Mouse (Mus musculus): ENCODE measurements around the gene Mmp24.

The Mmp24 gene

DNA sequence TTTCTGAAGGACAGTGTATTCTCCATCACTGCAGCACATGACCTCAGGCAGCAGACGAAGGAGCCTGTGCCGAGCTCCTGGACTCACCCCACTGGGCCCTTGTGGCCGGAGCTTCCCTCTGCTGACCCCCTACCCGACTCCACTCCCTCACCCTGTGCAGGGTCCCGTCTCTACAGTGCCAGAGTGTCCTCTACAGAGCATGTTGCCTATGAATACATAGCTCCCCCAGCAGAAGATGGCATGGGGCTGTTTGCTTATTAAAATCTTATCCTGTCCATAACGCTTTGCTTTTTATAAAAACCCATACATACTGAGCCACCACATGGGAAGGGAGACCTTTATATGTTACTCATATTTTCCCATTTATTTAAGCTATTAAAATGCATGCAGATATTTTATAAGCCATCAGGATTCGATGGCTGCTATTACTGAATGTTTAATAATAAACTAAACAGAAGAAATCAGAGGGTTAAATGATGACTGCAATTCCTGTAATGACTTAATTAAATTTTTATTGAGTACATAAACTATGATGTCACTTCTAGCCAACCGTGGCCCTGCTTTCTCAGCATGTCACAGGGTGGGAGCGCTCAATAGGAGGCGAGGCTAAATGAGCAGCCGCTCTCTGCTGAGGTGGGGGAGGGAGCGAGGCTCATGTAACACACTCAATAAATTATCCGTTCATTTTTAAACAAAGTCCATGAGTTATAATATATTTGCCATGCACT, 87.6 kb downstream of the Mmp24 start:
- DNase-seq = no peak

DNA sequence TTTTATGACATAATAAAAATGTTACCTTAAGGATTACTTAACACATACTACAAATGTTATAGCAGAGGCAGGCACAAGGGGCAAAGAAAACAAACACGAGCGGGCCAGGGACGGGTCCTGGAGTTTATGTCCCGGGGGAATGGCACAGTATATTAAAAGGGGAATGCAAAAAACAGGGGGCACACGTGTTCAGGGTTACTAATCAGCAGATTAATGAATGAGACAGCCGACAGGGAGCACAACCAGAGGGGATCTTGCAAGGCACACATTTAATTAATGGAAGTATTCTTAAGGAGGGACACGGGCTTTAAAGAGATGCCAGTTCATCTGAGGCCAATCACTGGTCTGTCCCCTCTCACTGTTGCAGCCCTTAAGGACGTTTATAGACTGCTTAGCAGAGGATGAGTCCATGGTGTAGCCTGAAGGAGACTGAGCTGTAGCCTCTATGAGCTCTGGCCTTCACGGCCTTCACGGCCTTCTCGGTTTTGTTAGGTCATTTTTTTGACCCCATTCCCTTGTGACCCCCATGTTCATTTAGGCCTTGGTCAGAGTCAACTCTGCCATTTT, 88.2 kb downstream of the Mmp24 start:
- no peak for DNase-seq

Measured in cerebellum, adult 11 months (tissue).